Mouse (Mus musculus) CD4-positive, CD25-positive, alpha-beta regulatory T cell, adult 4 months (primary cell): ENCODE results near the gene Krtap24-1. TPM values are rescaled to one million over a fixed set of nuclear protein-coding genes. Genes with fewer than 3 reads are reported as not detected.

Experiments
- ATAC-seq: one replicate; pipeline ENCODE4 v1.8.0; 2017
- polyA plus RNA-seq, 2 experiments: library from polyadenylated mRNA; unstranded; fragments of 100-300 nt; shearing (Covaris generic); gene quantifications; one replicate each; pipeline ENCODE4 v1.2.1; 2017

Gene Krtap24-1
- polyA plus RNA-seq: not detected

GRCm38 (mm10) chr16:88611922-88612321, at the start of gene Krtap24-1:
Gene Krtap24-1, minus strand, starts transcription at chr16:88612279.
- no peak for ATAC-seq

GRCm38 (mm10) chr16:88657426-88657825, 45.3 kb upstream of the Krtap24-1 start:
- peak; percentile 39 for ATAC-seq

- ATAC-seq: no peak
These were observed 39.9 kb upstream of the Krtap24-1 start for GRCm38 (mm10) chr16:88651952-88652351.

- ATAC-seq: no peak
These were observed 39.0 kb upstream of the Krtap24-1 start for GRCm38 (mm10) chr16:88651082-88651481.

- no peak for ATAC-seq
These were observed 35.3 kb upstream of the Krtap24-1 start, which contains the start of gene Krtap26-1 for GRCm38 (mm10) chr16:88647358-88647846. Gene Krtap26-1, minus strand, starts transcription at chr16:88647796.

GRCm38 (mm10) chr16:88646366-88647111, 34.5 kb upstream of the Krtap24-1 start:
- ATAC-seq: no peak

GRCm38 (mm10) chr16:88640053-88640452, 28.0 kb upstream of the Krtap24-1 start:
- no peak for ATAC-seq

GRCm38 (mm10) chr16:88635142-88635541, 23.1 kb upstream of the Krtap24-1 start:
- ATAC-seq: no peak

- no peak for ATAC-seq
These were observed 19.4 kb upstream of the Krtap24-1 start for GRCm38 (mm10) chr16:88631474-88631873.

GRCm38 (mm10) chr16:88627566-88627965, 15.5 kb upstream of the Krtap24-1 start, which contains the start of gene 2310079G19Rik:
Gene 2310079G19Rik, minus strand, starts transcription at chr16:88627666.
- ATAC-seq: no peak

- ATAC-seq: no peak
These were observed 633 bp upstream of the Krtap24-1 start for GRCm38 (mm10) chr16:88612712-88613111.

GRCm38 (mm10) chr16:88604570-88604969, 7.5 kb downstream of the Krtap24-1 start:
- ATAC-seq: no peak

GRCm38 (mm10) chr16:88602464-88602863, 9.6 kb downstream of the Krtap24-1 start:
- ATAC-seq: no peak

GRCm38 (mm10) chr16:88600303-88600702, 11.8 kb downstream of the Krtap24-1 start:
- ATAC-seq: no peak

GRCm38 (mm10) chr16:88599504-88600237, 12.4 kb downstream of the Krtap24-1 start:
- ATAC-seq: no peak

- ATAC-seq: no peak
These were observed 19.3 kb downstream of the Krtap24-1 start for GRCm38 (mm10) chr16:88592758-88593157.

- no peak for ATAC-seq
These were observed 28.7 kb downstream of the Krtap24-1 start for GRCm38 (mm10) chr16:88583338-88583737.

GRCm38 (mm10) chr16:88575885-88576679, 36.0 kb downstream of the Krtap24-1 start:
- ATAC-seq: no peak

GRCm38 (mm10) chr16:88572904-88573404, 39.1 kb downstream of the Krtap24-1 start:
- no peak for ATAC-seq

- ATAC-seq: no peak
These were observed 41.9 kb downstream of the Krtap24-1 start for GRCm38 (mm10) chr16:88570136-88570535.

- ATAC-seq: no peak
These were observed 42.3 kb downstream of the Krtap24-1 start for GRCm38 (mm10) chr16:88569732-88570131.

GRCm38 (mm10) chr16:88569096-88569495, 43.0 kb downstream of the Krtap24-1 start:
- ATAC-seq: no peak
